Mouse (Mus musculus) intestine, embryonic 16.5 days (tissue): ENCODE results near the gene Olfr523. TPM values are rescaled to one million over a fixed set of nuclear protein-coding genes. Genes with fewer than 3 reads are reported as not detected.

Experiments
- ATAC-seq: fragments of 200-750 bp; cut with Nextera tagmentation; 2 replicates; pipeline ENCODE4 v1.8.0; 2017; ENCODE audit warnings: moderate TSS enrichment, moderate library complexity
- H3K27ac ChIP-seq: fragments of 300-500 bp; sonication (generic); 2 replicates; pipeline ENCODE4 v1.5.1; 2014; ENCODE audit warnings: mild to moderate bottlenecking, low read length
- H3K27me3 ChIP-seq: fragments of 300-500 bp; sonication (generic); replicated peaks from 2 replicates; pipeline ENCODE4 v1.6.1; 2014; ENCODE audit warnings: low read length, control low read depth, mixed read lengths; ENCODE audit not compliant: control insufficient read depth, insufficient read depth
- H3K36me3 ChIP-seq: fragments of 300-500 bp; sonication (generic); 2 replicates; pipeline ENCODE4 v1.6.1; 2014; ENCODE audit warnings: low read length, control low read depth; ENCODE audit not compliant: control insufficient read depth, insufficient read depth
- H3K4me1 ChIP-seq: fragments of 300-500 bp; sonication (generic); 2 replicates; pipeline ENCODE4 v1.6.1; 2014; ENCODE audit warnings: low read length, control low read depth, mixed read lengths; ENCODE audit not compliant: control insufficient read depth, insufficient read depth
- H3K4me2 ChIP-seq: fragments of 300-500 bp; sonication (generic); 2 replicates; pipeline ENCODE4 v1.6.1; 2014; ENCODE audit warnings: low read depth, low read length, control low read depth
- H3K4me3 ChIP-seq: fragments of 300-500 bp; sonication (generic); 2 replicates; pipeline ENCODE4 v1.5.1; 2014; ENCODE audit warnings: mild to moderate bottlenecking, low read length
- H3K9ac ChIP-seq: fragments of 300-500 bp; sonication (generic); 2 replicates; pipeline ENCODE4 v1.6.1; 2014; ENCODE audit warnings: low read depth, low read length
- H3K9me3 ChIP-seq: fragments of 300-500 bp; sonication (generic); 2 replicates; pipeline ENCODE4 v1.6.1; 2016; ENCODE audit warnings: low read length, control low read depth; ENCODE audit not compliant: control insufficient read depth
- WGBS: fragments of 180-500 bp; shearing (Covaris S2); extraction: QIAGEN DNeasy Blood & Tissue Kit; methylation state at CpG from one replicate; pipeline ENCODE4 v1.1.7; 2014; 5-methylcytosine and 5-hydroxymethylcytosine counted together
- polyA plus RNA-seq: library from polyadenylated mRNA; unstranded; fragments of >200 nt; fragmentation: Nextera tagmentation; extraction: Ambion mirVana; gene quantifications from 2 replicates; pipeline ENCODE4 v1.2.1, GENCODE M21; 2015

Olfr523 gene
- polyA plus RNA-seq, 1 experiment from 2014 or later: not detected

GRCm38 (mm10) chr7:140190435-140190834, 17.4 kb downstream of the Olfr523 start:
- Histone ChIP-seq H3K27ac (no peak overlapping the region), H3K9ac (no peak overlapping the region), H3K36me3 (no peaks in the 10 kb centered on the region), H3K4me2 (no peak overlapping the region), H3K4me1 (no peaks in the 10 kb centered on the region), H3K9me3 (no peaks in the 10 kb centered on the region), H3K27me3 (peaks cover 3% of the 10 kb centered on the region; the same call in 1 of the 2 replicates), H3K4me3 (no peak overlapping the region)
- no peak for ATAC-seq
- 77% methylated on average over 1 of the region's 1 CpGs for WGBS

- Histone ChIP-seq H3K9me3 (no peaks in the 10 kb centered on the region), H3K4me3 (no peak overlapping the region), H3K4me1 (no peaks in the 10 kb centered on the region), H3K27ac (no peak overlapping the region), H3K4me2 (no peak overlapping the region), H3K36me3 (no peaks in the 10 kb centered on the region), H3K9ac (no peak overlapping the region), H3K27me3 (peaks cover 3% of the 10 kb centered on the region; the same call in 1 of the 2 replicates)
- 42% methylated on average over 2 of the region's 2 CpGs for WGBS
- no peak for ATAC-seq
These were observed 19.4 kb downstream of the Olfr523 start for GRCm38 (mm10) chr7:140192445-140192844.

DNA sequence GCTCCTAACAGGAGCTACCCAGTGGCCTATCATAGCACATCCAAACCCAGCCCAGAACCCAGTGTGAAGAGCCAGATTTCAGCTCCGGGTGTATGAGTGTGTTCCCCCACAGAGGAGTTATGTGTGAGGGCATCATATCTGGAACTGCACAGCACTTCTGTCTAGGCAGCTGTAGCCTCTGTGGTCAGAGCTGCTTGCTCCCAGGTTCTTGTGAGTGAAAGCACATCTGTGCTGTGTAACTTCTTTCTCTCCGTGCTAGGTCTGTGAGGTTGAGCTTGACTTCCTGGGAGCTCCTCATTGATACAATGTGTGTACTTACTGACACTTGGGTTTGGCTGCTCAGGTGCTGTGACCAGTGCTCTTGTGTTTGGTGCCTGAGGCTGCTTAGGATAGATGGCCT, 19.8 kb downstream of the Olfr523 start:
- H3K9me3 ChIP-seq: no peaks in the 10 kb centered on the region
- no peak for ATAC-seq
- H3K4me3 ChIP-seq: no peak overlapping the region
- no peaks in the 10 kb centered on the region for H3K4me1 ChIP-seq
- H3K9ac ChIP-seq: no peak overlapping the region
- H3K4me2 ChIP-seq: no peak overlapping the region
- 78% methylated on average over 2 of the region's 2 CpGs for WGBS
- no peaks in the 10 kb centered on the region; the same call in 1 of the 2 replicates for H3K27me3 ChIP-seq
- H3K36me3 ChIP-seq: no peaks in the 10 kb centered on the region
- H3K27ac ChIP-seq: no peak overlapping the region

DNA sequence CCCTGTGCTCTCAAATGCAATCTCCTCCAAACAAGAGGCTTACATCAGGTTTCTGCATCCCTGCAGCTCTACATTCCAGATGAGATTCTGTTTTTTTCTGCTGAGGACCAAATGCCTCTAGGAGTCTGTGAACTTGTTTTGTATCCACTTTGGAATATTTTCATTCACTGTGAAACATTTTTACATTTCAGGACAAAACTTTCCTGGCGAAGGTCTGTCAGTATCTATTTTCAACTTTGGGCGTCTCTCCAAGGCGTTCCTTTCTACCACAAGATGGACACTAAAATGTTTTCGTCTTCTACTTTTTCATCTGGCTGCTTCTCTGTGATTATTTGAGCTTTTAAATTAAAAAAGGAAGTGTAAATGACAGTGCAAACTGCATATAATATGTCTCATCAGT, 21.0 kb downstream of the Olfr523 start:
- H3K36me3 ChIP-seq: no peaks in the 10 kb centered on the region

DNA sequence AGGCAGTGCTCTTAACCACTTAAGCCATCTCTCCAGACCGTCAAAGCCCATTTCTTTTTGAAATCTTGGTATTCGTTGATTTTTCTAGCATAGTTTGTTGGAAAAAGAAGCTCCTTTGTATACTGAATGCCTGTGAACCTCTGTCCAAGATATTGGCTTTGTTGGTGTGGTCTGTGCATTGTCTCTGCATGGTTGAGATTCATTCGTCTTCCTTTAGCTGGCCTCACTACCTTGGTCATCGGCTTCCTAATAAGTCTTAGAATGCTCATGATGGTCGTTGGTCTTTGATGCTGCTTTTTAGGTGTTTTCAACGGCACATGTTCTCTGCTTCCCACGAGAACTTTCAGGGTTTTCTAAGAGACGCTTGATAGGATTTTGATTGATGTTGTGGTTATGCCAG, 23.0 kb downstream of the Olfr523 start:
- Histone ChIP-seq H3K4me1 (no peaks in the 10 kb centered on the region), H3K36me3 (no peaks in the 10 kb centered on the region), H3K4me2 (no peak overlapping the region), H3K9ac (no peak overlapping the region), H3K27ac (no peak overlapping the region), H3K9me3 (no peaks in the 10 kb centered on the region), H3K27me3 (no peaks in the 10 kb centered on the region), H3K4me3 (no peak overlapping the region)
- ATAC-seq: no peak
- WGBS: 81% methylated on average over 8 of the region's 8 CpGs

More for the DNA sequence above, 21.0 kb downstream of the Olfr523 start:
- WGBS: 80% methylated on average over 4 of the region's 4 CpGs
- no peak for ATAC-seq
- H3K27ac ChIP-seq: no peak overlapping the region
- H3K4me2 ChIP-seq: no peak overlapping the region
- H3K9me3 ChIP-seq: no peaks in the 10 kb centered on the region
- H3K4me3 ChIP-seq: no peak overlapping the region
- no peaks in the 10 kb centered on the region for H3K27me3 ChIP-seq
- H3K9ac ChIP-seq: no peak overlapping the region
- no peaks in the 10 kb centered on the region for H3K4me1 ChIP-seq

- Histone ChIP-seq H3K36me3 (no peaks in the 10 kb centered on the region), H3K4me1 (no peaks in the 10 kb centered on the region)
- 92% methylated on average over 4 of the region's 4 CpGs for WGBS
These were observed 28.1 kb downstream of the Olfr523 start for GRCm38 (mm10) chr7:140201090-140201489.

GRCm38 (mm10) chr7:140205864-140206263, 32.8 kb downstream of the Olfr523 start, which contains the start of gene Olfr524:
Olfr524 (minus strand) TSS chr7:140205964.
- Histone ChIP-seq H3K27me3 (no peaks in the 10 kb centered on the region), H3K9me3 (no peaks in the 10 kb centered on the region), H3K9ac (no peak within 1 kb of the TSS), H3K27ac (no peak within 1 kb of the TSS), H3K4me1 (no peaks in the 10 kb centered on the region), H3K36me3 (no peaks in the 10 kb centered on the region), H3K4me3 (no peak within 1 kb of the TSS), H3K4me2 (no peak within 1 kb of the TSS)
- ATAC-seq: no peak

More at GRCm38 (mm10) chr7:140201090-140201489, 28.1 kb downstream of the Olfr523 start:
- no peak overlapping the region for H3K4me3 ChIP-seq
- no peak overlapping the region for H3K4me2 ChIP-seq
- ATAC-seq: no peak
- H3K9ac ChIP-seq: no peak overlapping the region
- no peaks in the 10 kb centered on the region for H3K27me3 ChIP-seq
- no peaks in the 10 kb centered on the region for H3K9me3 ChIP-seq
- H3K27ac ChIP-seq: no peak overlapping the region

DNA sequence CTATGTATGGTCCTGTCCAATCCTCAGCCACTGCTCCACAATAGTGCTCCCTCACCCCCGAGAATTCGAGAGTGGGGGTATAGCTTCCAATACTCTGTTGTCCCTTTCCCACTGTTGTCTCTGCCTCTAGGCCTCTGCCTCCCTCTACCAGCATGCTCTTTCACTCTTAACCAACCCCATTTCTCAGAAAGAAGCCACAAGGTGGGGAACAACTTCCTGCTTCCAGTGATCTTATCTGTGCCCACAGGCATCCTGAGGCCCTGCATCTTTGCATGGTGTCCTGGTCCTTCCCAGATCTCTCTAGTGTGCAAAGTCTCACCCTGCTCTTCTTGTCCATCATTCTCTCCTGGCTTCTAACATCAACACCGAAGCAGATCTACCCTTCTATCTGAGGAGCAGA, 33.9 kb downstream of the Olfr523 start:
- ATAC-seq: no peak

GRCm38 (mm10) chr7:140208153-140208552, 35.1 kb downstream of the Olfr523 start:
- Histone ChIP-seq H3K4me2 (no peak overlapping the region), H3K27me3 (no peaks in the 10 kb centered on the region), H3K9me3 (no peaks in the 10 kb centered on the region), H3K27ac (no peak overlapping the region), H3K4me1 (no peaks in the 10 kb centered on the region), H3K9ac (no peak overlapping the region), H3K36me3 (no peaks in the 10 kb centered on the region), H3K4me3 (no peak overlapping the region)
- 63% methylated on average over 8 of the region's 8 CpGs for WGBS
- ATAC-seq: no peak

More for the DNA sequence above, 33.9 kb downstream of the Olfr523 start:
- Histone ChIP-seq H3K9ac (no peak overlapping the region), H3K27ac (no peak overlapping the region), H3K9me3 (no peaks in the 10 kb centered on the region), H3K27me3 (no peaks in the 10 kb centered on the region), H3K36me3 (no peaks in the 10 kb centered on the region), H3K4me1 (no peaks in the 10 kb centered on the region), H3K4me3 (no peak overlapping the region), H3K4me2 (no peak overlapping the region)
- WGBS: 73% methylated on average over 3 of the region's 3 CpGs

DNA sequence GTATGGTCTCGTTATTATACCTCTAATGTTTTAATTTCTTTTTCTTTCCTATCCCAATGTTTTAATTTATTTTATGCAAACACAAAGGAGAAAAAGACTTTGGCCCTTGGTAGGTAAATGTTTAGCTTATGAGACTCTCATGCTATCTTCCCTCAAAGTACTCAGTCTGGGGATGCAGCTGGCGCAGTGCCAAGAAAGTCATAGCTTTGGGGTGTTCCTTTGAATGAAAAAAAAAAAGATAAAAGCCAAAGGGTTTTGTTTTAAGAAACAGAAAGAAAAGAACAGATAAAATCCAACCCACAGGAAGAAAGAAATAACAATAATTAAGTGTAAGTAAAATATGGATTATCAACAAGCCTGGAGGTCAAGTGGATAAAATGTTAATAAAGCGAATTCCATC, 35.7 kb downstream of the Olfr523 start:
- no peaks in the 10 kb centered on the region for H3K4me1 ChIP-seq
- H3K4me2 ChIP-seq: no peak overlapping the region
- WGBS: 67% methylated on average over 3 of the region's 3 CpGs
- H3K4me3 ChIP-seq: no peak overlapping the region
- ATAC-seq: no peak
- H3K27ac ChIP-seq: no peak overlapping the region
- no peaks in the 10 kb centered on the region for H3K9me3 ChIP-seq
- H3K36me3 ChIP-seq: no peaks in the 10 kb centered on the region
- no peak overlapping the region for H3K9ac ChIP-seq
- H3K27me3 ChIP-seq: no peaks in the 10 kb centered on the region
